Mouse (Mus musculus): ENCODE measurements at regions not wholly inside any gene's neighbourhood (a gene's known extent, or its start where the extent isn't known, plus 50 kb on each side); places are given as distances from the start of the nearest gene placed in this dataset.
"Not testable (repeated sequence)": the region's sequence is repeated elsewhere in the genome, so short reads cannot be mapped to it uniquely, and the experiment has no call there.

- DNase-seq (ENCODE audit: low spot score in 2 of 2): no peak
Measured at GRCm38 (mm10) chr10:8136662-8137061, 180.6 kb upstream of the Tab2 start.

GRCm38 (mm10) chr10:8135272-8135671 lies 179.2 kb upstream of the Tab2 start:
- DNase-seq (ENCODE audit: low spot score in 2 of 2): no peak

GRCm38 (mm10) chr10:8134398-8134797 lies 178.4 kb upstream of the Tab2 start:
- no peak for DNase-seq (ENCODE audit: low spot score in 2 of 2)

- DNase-seq (ENCODE audit: low spot score in 2 of 2): peak; percentile 9 to 11
Measured at GRCm38 (mm10) chr10:8133451-8133952, 177.5 kb upstream of the Tab2 start.

GRCm38 (mm10) chr10:8132795-8133194 lies 176.8 kb upstream of the Tab2 start:
- DNase-seq (ENCODE audit: low spot score in 2 of 2): no peak

- DNase-seq (ENCODE audit: low spot score in 2 of 2): peak; percentile 73 to 79
Measured at GRCm38 (mm10) chr10:8130472-8131241, 174.6 kb upstream of the Tab2 start.

GRCm38 (mm10) chr10:8130057-8130456 lies 174.0 kb upstream of the Tab2 start:
- DNase-seq (ENCODE audit: low spot score in 2 of 2): no peak

- DNase-seq (ENCODE audit: low spot score in 2 of 2): no peak
Measured at GRCm38 (mm10) chr10:8124124-8124523, 168.1 kb upstream of the Tab2 start.

GRCm38 (mm10) chr10:8121895-8122294 lies 165.9 kb upstream of the Tab2 start:
- no peak for DNase-seq (ENCODE audit: low spot score in 2 of 2)

GRCm38 (mm10) chr10:8116821-8117220 lies 160.8 kb upstream of the Tab2 start:
- no peak for DNase-seq (ENCODE audit: low spot score in 2 of 2)

GRCm38 (mm10) chr10:8114932-8115331 lies 158.9 kb upstream of the Tab2 start:
- DNase-seq (ENCODE audit: low spot score in 2 of 2): not testable (repeated sequence)

GRCm38 (mm10) chr10:8114530-8114929 lies 158.5 kb upstream of the Tab2 start:
- no peak for DNase-seq (ENCODE audit: low spot score in 2 of 2)

GRCm38 (mm10) chr10:8100489-8100888 lies 144.5 kb upstream of the Tab2 start:
- no peak for DNase-seq (ENCODE audit: low spot score in 2 of 2)

GRCm38 (mm10) chr10:8095924-8096323 lies 139.9 kb upstream of the Tab2 start:
- DNase-seq (ENCODE audit: low spot score in 2 of 2): no peak

- DNase-seq (ENCODE audit: low spot score in 2 of 2): no peak
Measured at GRCm38 (mm10) chr10:8095206-8095605, 139.2 kb upstream of the Tab2 start.

GRCm38 (mm10) chr10:8091871-8092552 lies 136.0 kb upstream of the Tab2 start:
- DNase-seq (ENCODE audit: low spot score in 2 of 2): no peak

- DNase-seq (ENCODE audit: low spot score in 2 of 2): no peak
Measured at GRCm38 (mm10) chr10:8089296-8089695, 133.3 kb upstream of the Tab2 start.

GRCm38 (mm10) chr10:8088737-8089136 lies 132.7 kb upstream of the Tab2 start:
- no peak for DNase-seq (ENCODE audit: low spot score in 2 of 2)

GRCm38 (mm10) chr10:8088321-8088720 lies 132.3 kb upstream of the Tab2 start:
- DNase-seq (ENCODE audit: low spot score in 2 of 2): no peak

- peak in 1 of 2 experiments; percentile 14 for DNase-seq (ENCODE audit: low spot score in 2 of 2)
Measured at GRCm38 (mm10) chr10:8087106-8087505, 131.1 kb upstream of the Tab2 start.

- DNase-seq (ENCODE audit: low spot score in 2 of 2): no peak
Measured at GRCm38 (mm10) chr10:8086442-8086841, 130.4 kb upstream of the Tab2 start.

- no peak for DNase-seq (ENCODE audit: low spot score in 2 of 2)
Measured at GRCm38 (mm10) chr10:8077904-8078811, 122.1 kb upstream of the Tab2 start.

All from right cerebral cortex, adult 2 months (tissue).